Mouse (Mus musculus): Measurements from ENCODE around the gene Nme1. TPM values are rescaled to one million over a fixed set of nuclear protein-coding genes. Genes with fewer than 3 reads are reported as not detected.

Gene Nme1
- polyA plus RNA-seq, 1 experiment from 2014 or later = 383 TPM

DNA sequence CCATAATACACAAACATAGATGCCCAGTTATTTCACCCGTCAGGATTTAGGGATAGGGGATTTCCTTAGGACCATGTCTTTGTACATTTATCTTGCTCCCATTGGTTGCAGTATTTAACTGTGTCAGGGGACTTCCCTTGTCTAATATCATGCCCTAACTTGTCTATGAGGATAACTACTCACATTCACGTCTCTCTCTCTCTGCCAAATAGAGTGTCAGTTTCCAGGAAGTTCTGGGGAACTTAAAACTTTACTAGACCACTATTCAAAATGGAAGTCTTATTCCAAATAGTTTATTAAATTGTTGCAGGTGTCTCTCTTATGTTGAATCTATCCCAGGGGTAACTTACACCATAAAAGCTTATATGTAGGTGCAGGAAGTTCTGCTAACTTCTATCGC is 56.7 kb downstream of the Nme1 start:
- Histone ChIP-seq H3K9me3 (no peaks in the 10 kb centered on the region), H3K4me3 (replicated peaks) (no peak overlapping the region), H3K4me2 (replicated peaks) (no peak overlapping the region), H3K27me3 (no peaks in the 10 kb centered on the region), H3K4me1 (replicated peaks) (no peaks in the 10 kb centered on the region), H3K36me3 (peaks cover 64% of the 10 kb centered on the region), H3K27ac (no peak overlapping the region), H3K9ac (replicated peaks) (no peak overlapping the region)
- WGBS = 92% methylated on average over 3 of the region's 3 CpGs
- no peak for ATAC-seq

DNA sequence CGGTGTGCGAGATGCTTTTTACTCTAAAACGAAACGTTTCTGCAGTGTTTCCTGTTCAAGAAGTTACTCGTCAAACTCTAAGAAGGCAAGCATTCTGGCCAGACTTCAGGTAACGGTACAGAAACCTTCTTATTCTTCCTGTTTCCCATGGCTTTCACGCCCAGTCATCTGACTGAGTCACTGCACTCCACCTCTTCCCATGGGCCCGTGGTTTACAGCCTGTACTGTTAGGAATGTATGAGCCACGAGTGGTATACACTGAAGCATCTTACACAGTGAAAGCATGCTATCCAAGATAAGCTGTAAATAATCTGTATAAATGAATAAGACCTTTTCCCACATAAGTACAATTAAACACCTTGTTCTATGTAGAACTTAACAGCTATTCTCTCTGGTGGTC is 59.5 kb downstream of the Nme1 start:
- Histone ChIP-seq H3K27me3 (no peaks in the 10 kb centered on the region), H3K4me1 (replicated peaks) (no peaks in the 10 kb centered on the region), H3K9me3 (no peaks in the 10 kb centered on the region), H3K36me3 (peaks cover 59% of the 10 kb centered on the region), H3K9ac (replicated peaks) (no peak overlapping the region), H3K4me3 (replicated peaks) (no peak overlapping the region), H3K4me2 (replicated peaks) (no peak overlapping the region), H3K27ac (no peak overlapping the region)
- 94% methylated on average over 9 of the region's 9 CpGs for WGBS
- no peak for ATAC-seq

DNA sequence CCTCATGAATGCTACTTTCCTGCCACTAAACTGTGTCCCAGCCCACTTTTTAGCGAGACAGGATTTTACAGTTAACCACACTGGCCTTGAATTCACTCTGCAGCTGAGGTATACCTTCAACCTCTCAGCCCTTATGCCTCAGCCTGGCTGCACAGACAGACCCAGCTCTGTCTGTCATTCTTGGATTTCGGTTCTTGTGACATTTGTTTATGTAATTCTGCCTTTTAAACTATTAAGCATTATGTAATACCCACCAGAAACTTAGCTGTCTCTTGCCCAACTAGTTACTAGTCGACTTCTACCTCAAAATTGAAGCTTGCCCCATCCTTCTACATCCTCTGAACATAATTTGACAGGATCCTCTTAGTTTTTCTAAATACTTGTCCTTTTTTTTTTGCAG is 60.5 kb downstream of the Nme1 start:
- no peaks in the 10 kb centered on the region for H3K27me3 ChIP-seq
- H3K36me3 ChIP-seq = peaks cover 53% of the 10 kb centered on the region
- no peak overlapping the region for H3K9ac ChIP-seq (replicated peaks)
- ATAC-seq = no peak
- H3K9me3 ChIP-seq = no peaks in the 10 kb centered on the region
- 88% methylated on average over 3 of the region's 3 CpGs for WGBS
- no peaks in the 10 kb centered on the region for H3K4me1 ChIP-seq (replicated peaks)
- no peak overlapping the region for H3K4me2 ChIP-seq (replicated peaks)
- no peak overlapping the region for H3K4me3 ChIP-seq (replicated peaks)
- no peak overlapping the region for H3K27ac ChIP-seq

Other genes starting within 250 kb of the Nme1 start
- gene Utp18, start 82.8 kb downstream of the Nme1 start, polyA plus RNA-seq (2015; fragmentation: Nextera tagmentation; extraction: Ambion mirVana) = 31.3 and 31.7 TPM in 2 replicates
- gene Mbtd1, start 82.7 kb downstream of the Nme1 start, polyA plus RNA-seq (2015; fragmentation: Nextera tagmentation; extraction: Ambion mirVana) = 43.4 and 44.4 TPM in 2 replicates
- 63.8 and 79.7 TPM in 2 replicates for gene Nme2, start 12.3 kb downstream of the Nme1 start, polyA plus RNA-seq (2015; fragmentation: Nextera tagmentation; extraction: Ambion mirVana)
- gene Gm20390, start 228 bp downstream of the Nme1 start, polyA plus RNA-seq (2015; fragmentation: Nextera tagmentation; extraction: Ambion mirVana) = 331 and 360 TPM in 2 replicates
- 108 and 109 TPM in 2 replicates for gene Spag9, start 27.6 kb upstream of the Nme1 start, polyA plus RNA-seq (2015; fragmentation: Nextera tagmentation; extraction: Ambion mirVana)
- 33.0 and 33.2 TPM in 2 replicates for gene Tob1, start 242.9 kb upstream of the Nme1 start, polyA plus RNA-seq (2015; fragmentation: Nextera tagmentation; extraction: Ambion mirVana)

All from midbrain, embryonic 13.5 days (tissue).